In the genomic region with DNA sequence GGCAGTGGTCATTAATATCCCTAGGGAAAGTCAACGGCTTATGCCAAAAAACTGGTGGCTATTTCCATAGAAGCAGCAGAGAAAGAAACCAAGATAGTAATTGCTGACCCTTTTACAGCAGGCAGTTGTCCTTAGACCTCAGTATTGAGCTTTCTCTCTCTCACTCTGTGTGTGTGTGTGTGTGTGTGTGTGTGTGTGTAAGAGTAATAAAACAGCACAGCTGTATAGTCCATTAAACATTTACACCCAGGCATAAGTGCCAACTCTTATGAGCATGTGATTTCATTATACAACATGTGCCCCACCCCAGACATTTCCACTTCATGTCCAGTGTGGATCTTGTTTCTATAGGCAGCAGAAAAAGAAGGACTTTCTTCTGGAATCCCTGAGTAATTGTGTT, we compare ENCODE assay signal across 17 mouse cellular contexts.
DNase-seq lines count a peak whose midpoint lies in the region; ATAC-seq lines count a peak whose summit lies in the region.
"Had no signal": no experiment of that assay in that cellular context is flagged by ENCODE, and none has a peak within 500 bp of the region (broad histone marks: within the 10 kb centered on the region; RNA-seq: fewer than 3 reads in every experiment).

No protein-coding gene starts in this region.

- intact Hi-C loops in left cerebral cortex, postnatal 4 days (cut with DNase I) = no loop called here

- H3K4me3 ChIP-seq in heart, embryonic 11.5 days (ENCODE audit: low read depth, low read length) = no peak overlapping the region
- no peak overlapping the region for H3K4me3 ChIP-seq in intestine, embryonic 16.5 days (ENCODE audit: low read length)
- no peak overlapping the region for H3K4me3 ChIP-seq in neural tube, embryonic 14.5 days (ENCODE audit: low read depth, low read length)
- H3K4me3 ChIP-seq: embryonic facial prominence, embryonic 15.5 days; forebrain, embryonic 15.5 days; hindbrain, embryonic 15.5 days; myocyte had no signal

- no peak overlapping the region for H3K9ac ChIP-seq in heart, embryonic 11.5 days (ENCODE audit: low read depth, low read length)
- no peak overlapping the region for H3K9ac ChIP-seq in intestine, embryonic 16.5 days (ENCODE audit: low read depth, low read length)
- H3K9ac ChIP-seq in neural tube, embryonic 14.5 days (replicated peaks; ENCODE audit: low read depth, low read length) = no peak overlapping the region
- H3K9ac ChIP-seq: embryonic facial prominence, embryonic 15.5 days; forebrain, embryonic 15.5 days; hindbrain, embryonic 15.5 days had no signal

- H3K4me2 ChIP-seq in heart, embryonic 11.5 days = no peak overlapping the region
- 0 out of 2 replicates have a peak overlapping the region, but pooled peaks have one; percentile 16 for H3K4me2 ChIP-seq in intestine, embryonic 16.5 days (ENCODE audit: low read depth, low read length)
- H3K4me2 ChIP-seq in neural tube, embryonic 14.5 days (ENCODE audit: low read depth, low read length) = no peak overlapping the region
- H3K4me2 ChIP-seq: embryonic facial prominence, embryonic 15.5 days; forebrain, embryonic 15.5 days; hindbrain, embryonic 15.5 days had no signal

- no peaks in the 10 kb centered on the region for H3K36me3 ChIP-seq in heart, embryonic 11.5 days (ENCODE audit: control insufficient read depth, insufficient read depth, low read length)
- no peaks in the 10 kb centered on the region for H3K36me3 ChIP-seq in intestine, embryonic 16.5 days (ENCODE audit: control insufficient read depth, insufficient read depth, low read length)
- no peaks in the 10 kb centered on the region for H3K36me3 ChIP-seq in neural tube, embryonic 14.5 days (ENCODE audit: control insufficient read depth, insufficient read depth, low read length)
- H3K36me3 ChIP-seq: embryonic facial prominence, embryonic 15.5 days; forebrain, embryonic 15.5 days; hindbrain, embryonic 15.5 days had no signal

- no peaks in the 10 kb centered on the region for H3K4me1 ChIP-seq in heart, embryonic 11.5 days (ENCODE audit: control insufficient read depth, insufficient read depth, low read length)
- H3K4me1 ChIP-seq in intestine, embryonic 16.5 days (ENCODE audit: control insufficient read depth, insufficient read depth, low read length) = peaks cover 3% of the 10 kb centered on the region; the same call in 1 of the 2 replicates
- H3K4me1 ChIP-seq in neural tube, embryonic 14.5 days (ENCODE audit: control insufficient read depth, insufficient read depth, low read length) = no peaks in the 10 kb centered on the region
- H3K4me1 ChIP-seq: embryonic facial prominence, embryonic 15.5 days; forebrain, embryonic 15.5 days; hindbrain, embryonic 15.5 days had no signal

- no peak for ATAC-seq in heart, embryonic 11.5 days (replicated peaks; ENCODE audit: insufficient number of reproducible peaks, low FRiP score, low TSS enrichment)
- ATAC-seq in intestine, embryonic 16.5 days = peak; percentile 97
- ATAC-seq in neural tube, embryonic 14.5 days (ENCODE audit: low read depth) = peak; percentile 71; the same call in 1 of the 2 replicates
- ATAC-seq: forebrain, embryonic 15.5 days had no signal

- no peaks in the 10 kb centered on the region for H3K27me3 ChIP-seq in heart, embryonic 11.5 days (ENCODE audit: control insufficient read depth, insufficient read depth, low read length)
- H3K27me3 ChIP-seq in intestine, embryonic 16.5 days (replicated peaks; ENCODE audit: control insufficient read depth, insufficient read depth, low read length) = no peaks in the 10 kb centered on the region
- H3K27me3 ChIP-seq in neural tube, embryonic 14.5 days (ENCODE audit: control insufficient read depth, insufficient read depth, low read length) = no peaks in the 10 kb centered on the region
- H3K27me3 ChIP-seq: embryonic facial prominence, embryonic 15.5 days; forebrain, embryonic 15.5 days; hindbrain, embryonic 15.5 days had no signal

- no peak overlapping the region for H3K27ac ChIP-seq in heart, embryonic 11.5 days (ENCODE audit: low read depth, low read length)
- peak overlapping the region; percentile 37; the same call in 1 of the 2 replicates for H3K27ac ChIP-seq in intestine, embryonic 16.5 days (ENCODE audit: low read length)
- H3K27ac ChIP-seq in neural tube, embryonic 14.5 days (ENCODE audit: low read depth, low read length) = no peak overlapping the region
- H3K27ac ChIP-seq: embryonic facial prominence, embryonic 15.5 days; forebrain, embryonic 15.5 days; hindbrain, embryonic 15.5 days; macrophage had no signal

- WGBS in heart, embryonic 11.5 days (ENCODE audit: insufficient replicate concordance) = 66% methylated on average over 1 of the region's 1 CpGs
- 0% methylated on average over 1 of the region's 1 CpGs for WGBS in intestine, embryonic 16.5 days
- 9% methylated on average over 1 of the region's 1 CpGs for WGBS in neural tube, embryonic 14.5 days

- no peaks in the 10 kb centered on the region for H3K9me3 ChIP-seq in heart, embryonic 11.5 days (replicated peaks; ENCODE audit: control insufficient read depth, low read length)
- H3K9me3 ChIP-seq in intestine, embryonic 16.5 days (ENCODE audit: control insufficient read depth, low read length) = no peaks in the 10 kb centered on the region
- no peaks in the 10 kb centered on the region for H3K9me3 ChIP-seq in neural tube, embryonic 14.5 days (ENCODE audit: control insufficient read depth, low read length)
- H3K9me3 ChIP-seq: embryonic facial prominence, embryonic 15.5 days; forebrain, embryonic 15.5 days; hindbrain, embryonic 15.5 days had no signal

- peak; percentile 20 to 23 for DNase-seq in heart, adult 18-20 months
- DNase-seq in kidney, postnatal 10 days = peak; percentile 22
- no peak for DNase-seq in kidney, postnatal 4 days
- DNase-seq in left cerebral cortex, postnatal 4 days = no peak
- DNase-seq in spleen, adult 18-20 months = no peak
- DNase-seq: adrenal gland, postnatal 14 days; B cell, adult 2 months; gastrocnemius, postnatal 36 days; thymus, adult 2 months had no signal

Comparison
In these comparisons a context has a peak if more than half of its experiments do, and no peak if none do; other contexts are left out.
1. DNase-seq: peak in heart, adult 18-20 months (2 of 2) and kidney, postnatal 10 days (single experiment); none in kidney, postnatal 4 days (0 of 2), left cerebral cortex, postnatal 4 days (single experiment) and spleen, adult 18-20 months (0 of 2).